Mouse (Mus musculus) small intestine, adult 2 months (tissue): ENCODE measurements around the gene Scarf2. TPM values are rescaled to one million over a fixed set of nuclear protein-coding genes. Genes with fewer than 3 reads are reported as not detected.
A peak's percentile ranks its signal among the peaks of the same experiment; 100 is the strongest.

ENCODE experiments used
- H3K27ac ChIP-seq: fragments of 200-500 bp; 2 replicates; pipeline ENCODE4 v1.5.1; 2012; ENCODE audit warnings: low read depth, low read length, control low read depth, inconsistent platforms; ENCODE audit not compliant: insufficient read depth
- H3K27me3 ChIP-seq: fragments of 200-500 bp; 2 replicates; pipeline ENCODE4 v1.6.1; 2012; ENCODE audit warnings: mild to moderate bottlenecking, moderate library complexity, low read length, inconsistent platforms; ENCODE audit not compliant: control insufficient read depth, insufficient read depth
- H3K36me3 ChIP-seq: fragments of 200-500 bp; 2 replicates; pipeline ENCODE4 v1.6.1; 2012; ENCODE audit warnings: mild to moderate bottlenecking, low read length, control low read depth, inconsistent platforms; ENCODE audit not compliant: control insufficient read depth, insufficient read depth
- H3K4me1 ChIP-seq: fragments of 200-500 bp; 2 replicates; pipeline ENCODE4 v1.6.1; 2012; ENCODE audit warnings: low read length, inconsistent platforms, mixed read lengths; ENCODE audit not compliant: control insufficient read depth, insufficient read depth, insufficient read length
- H3K4me3 ChIP-seq: fragments of 200-500 bp; 2 replicates; pipeline ENCODE4 v1.5.1; 2012; ENCODE audit warnings: low read depth, mild to moderate bottlenecking, control low read depth, inconsistent platforms, low read length, moderate library complexity
- CTCF ChIP-seq: fragments of 200-500 bp; IDR thresholded peaks from 2 replicates; pipeline ENCODE4 v1.5.1; 2012; ENCODE audit warnings: low read depth, mild to moderate bottlenecking, control low read depth, inconsistent platforms, low read length, moderate library complexity, mixed read lengths; ENCODE audit not compliant: insufficient replicate concordance, insufficient read length; ENCODE audit errors: extremely low read depth
- POLR2A ChIP-seq: fragments of 200-500 bp; IDR thresholded peaks from 2 replicates; pipeline ENCODE4 v1.6.1; 2012; ENCODE audit warnings: low read depth, mild to moderate bottlenecking, control low read depth, inconsistent platforms, low read length, moderate library complexity
- WGBS: fragments of 180-500 bp; shearing (Covaris S2); methylation state at CpG from one replicate; pipeline ENCODE4 v1.1.7; 2018; 5-methylcytosine and 5-hydroxymethylcytosine counted together
- polyA plus RNA-seq: library from polyadenylated mRNA; depleted of rRNA; stranded (reverse); fragments of >200 nt; gene quantifications from 2 replicates; pipeline ENCODE4 v1.2.3, GENCODE M21; 2012

Gene Scarf2
- polyA plus RNA-seq, 1 experiment = 33.2 TPM

GRCm38 (mm10) chr16:17804449-17804912, 7.4 kb downstream of the Scarf2 start:
- TF ChIP-seq CTCF (no peak), POLR2A (no peak)
- peaks cover 76% of the 10 kb centered on the region for H3K27me3 ChIP-seq
- 10% methylated on average over 33 of the region's 33 CpGs for WGBS
- peaks cover 28% of the 10 kb centered on the region for H3K4me1 ChIP-seq
- peak overlapping the region; percentile 64 for H3K4me3 ChIP-seq
- H3K36me3 ChIP-seq = no peaks in the 10 kb centered on the region
- no peak overlapping the region for H3K27ac ChIP-seq

- H3K27ac ChIP-seq = no peak overlapping the region
- WGBS = 28% methylated on average over 7 of the region's 7 CpGs
- peaks cover 28% of the 10 kb centered on the region for H3K4me1 ChIP-seq
- H3K27me3 ChIP-seq = peaks cover 73% of the 10 kb centered on the region
- no peak for TF ChIP-seq POLR2A
- TF ChIP-seq CTCF = no peak
- no peak overlapping the region for H3K4me3 ChIP-seq
- H3K36me3 ChIP-seq = no peaks in the 10 kb centered on the region
These were observed 7.9 kb downstream of the Scarf2 start for GRCm38 (mm10) chr16:17804982-17805381.

- Histone ChIP-seq H3K27me3 (peaks cover 63% of the 10 kb centered on the region), H3K4me3 (peak overlapping the region; percentile 66), H3K4me1 (peaks cover 28% of the 10 kb centered on the region), H3K27ac (no peak overlapping the region), H3K36me3 (no peaks in the 10 kb centered on the region)
- no peak for TF ChIP-seq POLR2A
- no peak for TF ChIP-seq CTCF
- WGBS = 22% methylated on average over 50 of the region's 50 CpGs
These were observed 9.6 kb downstream of the Scarf2 start for GRCm38 (mm10) chr16:17806581-17807191.

GRCm38 (mm10) chr16:17807192-17808009, 10.3 kb downstream of the Scarf2 start:
- no peaks in the 10 kb centered on the region for H3K36me3 ChIP-seq
- H3K27ac ChIP-seq = no peak overlapping the region
- H3K27me3 ChIP-seq = peaks cover 56% of the 10 kb centered on the region
- 14% methylated on average over 72 of the region's 73 CpGs for WGBS
- H3K4me1 ChIP-seq = peaks cover 27% of the 10 kb centered on the region
- TF ChIP-seq CTCF (no peak), POLR2A (no peak)
- H3K4me3 ChIP-seq = peak overlapping the region; percentile 66

- WGBS = 88% methylated on average over 4 of the region's 4 CpGs
- Histone ChIP-seq H3K36me3 (no peaks in the 10 kb centered on the region), H3K4me3 (no peak overlapping the region), H3K27ac (no peak overlapping the region), H3K4me1 (peaks cover 12% of the 10 kb centered on the region), H3K27me3 (peaks cover 43% of the 10 kb centered on the region)
- TF ChIP-seq POLR2A (no peak), CTCF (no peak)
These were observed 12.0 kb downstream of the Scarf2 start for GRCm38 (mm10) chr16:17809125-17809524.

- Histone ChIP-seq H3K27ac (no peak overlapping the region), H3K27me3 (peaks cover 38% of the 10 kb centered on the region), H3K4me3 (no peak overlapping the region), H3K4me1 (peaks cover 8% of the 10 kb centered on the region), H3K36me3 (no peaks in the 10 kb centered on the region)
- WGBS = 51% methylated on average over 7 of the region's 7 CpGs
- TF ChIP-seq CTCF (no peak), POLR2A (no peak)
These were observed 12.6 kb downstream of the Scarf2 start for GRCm38 (mm10) chr16:17809711-17810110.

- Histone ChIP-seq H3K4me1 (peaks cover 6% of the 10 kb centered on the region), H3K36me3 (no peaks in the 10 kb centered on the region), H3K27ac (no peak overlapping the region), H3K27me3 (peaks cover 21% of the 10 kb centered on the region), H3K4me3 (no peak overlapping the region)
- 4% methylated on average over 5 of the region's 5 CpGs for WGBS
- TF ChIP-seq CTCF (no peak), POLR2A (no peak)
These were observed 15.0 kb downstream of the Scarf2 start for GRCm38 (mm10) chr16:17812120-17812519.
